In the genomic region with DNA sequence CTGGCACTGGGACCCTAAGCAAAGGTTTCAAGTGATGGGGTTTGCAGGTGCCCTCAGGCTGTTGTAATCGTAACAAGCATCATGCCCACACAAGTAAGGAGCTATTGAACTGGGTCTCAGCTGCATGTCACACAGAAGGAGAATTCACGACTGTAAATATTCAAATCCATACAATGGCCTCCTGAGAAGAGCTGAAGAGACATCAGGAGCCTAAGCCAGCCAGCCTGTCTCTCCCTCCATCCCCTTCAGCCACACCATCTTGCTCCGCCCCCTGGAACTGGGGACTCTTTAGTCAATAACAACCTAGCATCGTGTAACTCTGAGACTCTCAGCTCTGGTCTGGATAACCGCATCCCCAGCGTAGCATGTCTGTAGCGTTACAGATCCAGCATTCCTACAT, we compare ENCODE assay signal across 34 mouse cellular contexts. TPM values are rescaled to one million over a fixed set of nuclear protein-coding genes. Genes with fewer than 3 reads are reported as not detected.
"Had no signal": no experiment of that assay in that cellular context is flagged by ENCODE, and none has a peak within 500 bp of the region (broad histone marks: within the 10 kb centered on the region; RNA-seq: fewer than 3 reads in every experiment).

No protein-coding gene starts in this region.

- H3K27ac ChIP-seq: heart, embryonic 13.5 days; heart, embryonic 15.5 days; hindbrain, embryonic 13.5 days; hindbrain, embryonic 15.5 days; hindbrain, postnatal 0 days; intestine, embryonic 15.5 days; kidney, embryonic 15.5 days; kidney, postnatal 0 days; limb, embryonic 13.5 days; limb, embryonic 15.5 days; liver, embryonic 13.5 days had no signal

- H3K9me3 ChIP-seq: heart, embryonic 13.5 days; heart, embryonic 15.5 days; hindbrain, embryonic 13.5 days; hindbrain, embryonic 15.5 days; intestine, embryonic 15.5 days; kidney, embryonic 15.5 days; limb, embryonic 13.5 days; limb, embryonic 15.5 days; liver, embryonic 13.5 days had no signal

- H3K4me2 ChIP-seq: heart, embryonic 11.5 days; heart, embryonic 13.5 days; heart, embryonic 15.5 days; hindbrain, embryonic 13.5 days; hindbrain, embryonic 15.5 days; intestine, embryonic 15.5 days; kidney, embryonic 15.5 days; limb, embryonic 13.5 days; limb, embryonic 15.5 days; liver, embryonic 13.5 days had no signal

- H3K4me3 ChIP-seq: heart, embryonic 13.5 days; heart, embryonic 15.5 days; hindbrain, embryonic 13.5 days; hindbrain, embryonic 15.5 days; intestine, embryonic 15.5 days; kidney, embryonic 15.5 days; limb, embryonic 13.5 days; limb, embryonic 15.5 days; liver, embryonic 13.5 days had no signal

- DNase-seq: gastrocnemius, postnatal 14 days; gastrocnemius, postnatal 36 days; heart, adult 18-20 months; heart, postnatal 14 days; heart, postnatal 36 days; kidney, adult 11 months; kidney, adult 2 months; kidney, adult 9 months; kidney, postnatal 14 days; kidney, postnatal 36 days; layer of hippocampus, adult 9-11 months; layer of hippocampus, postnatal 36 days; left cerebral cortex, postnatal 4 days; liver, embryonic 13.5 days had no signal

- H3K4me1 ChIP-seq: heart, embryonic 13.5 days; heart, embryonic 15.5 days; hindbrain, embryonic 13.5 days; hindbrain, embryonic 15.5 days; intestine, embryonic 15.5 days; kidney, embryonic 15.5 days; limb, embryonic 13.5 days; limb, embryonic 15.5 days had no signal

- H3K36me3 ChIP-seq: heart, embryonic 13.5 days; heart, embryonic 15.5 days; hindbrain, embryonic 13.5 days; hindbrain, embryonic 15.5 days; intestine, embryonic 15.5 days; kidney, embryonic 15.5 days; limb, embryonic 13.5 days; limb, embryonic 15.5 days; liver, embryonic 13.5 days had no signal

- H3K27me3 ChIP-seq: heart, embryonic 13.5 days; heart, embryonic 15.5 days; hindbrain, embryonic 13.5 days; hindbrain, embryonic 15.5 days; intestine, embryonic 15.5 days; kidney, embryonic 15.5 days; limb, embryonic 13.5 days; limb, embryonic 15.5 days; liver, embryonic 13.5 days had no signal

- H3K9ac ChIP-seq: heart, embryonic 13.5 days; heart, embryonic 15.5 days; hindbrain, embryonic 13.5 days; hindbrain, embryonic 15.5 days; intestine, embryonic 15.5 days; kidney, embryonic 15.5 days; limb, embryonic 13.5 days; limb, embryonic 15.5 days; liver, embryonic 13.5 days had no signal

- ATAC-seq: hindbrain, postnatal 0 days; intestine, embryonic 15.5 days had no signal

RNA-seq across cellular contexts. Expression of gene Fam205c, which starts 17.1 kb away (rescaled TPM):
- total RNA-seq: hematopoietic stem cell, adult 5-6 weeks; hindbrain, postnatal 0 days; liver, adult 2 months had no signal
- polyA plus RNA-seq: kidney, adult 2 months; large intestine, adult 2 months; limb, embryonic 11.5 days; limb, embryonic 13.5 days; limb, embryonic 15.5 days; liver, adult 2 months had no signal

RNA-seq across cellular contexts. Expression of gene Phf24, which starts 25.3 kb away (rescaled TPM):
- total RNA-seq: hematopoietic stem cell, adult 5-6 weeks had no signal

RNA-seq across cellular contexts. Expression of gene Gm12394, which starts 34.6 kb away (rescaled TPM):
- total RNA-seq: gastrocnemius, adult 8-10 months; gastrocnemius, postnatal 14 days; gastrocnemius, postnatal 36 days; heart, adult 18-20 months; heart, postnatal 14 days; heart, postnatal 36 days; hematopoietic stem cell, adult 5-6 weeks; liver, adult 2 months had no signal
- polyA plus RNA-seq: heart, embryonic 11.5 days; kidney, adult 2 months; large intestine, adult 2 months; limb, embryonic 11.5 days; limb, embryonic 15.5 days; liver, adult 2 months had no signal

RNA-seq across cellular contexts. Expression of gene Fam205a1, which starts 37.5 kb away (rescaled TPM):
- total RNA-seq: gastrocnemius, adult 18-20 months; gastrocnemius, adult 8-10 months; gastrocnemius, postnatal 14 days; gastrocnemius, postnatal 36 days; heart, adult 18-20 months; heart, postnatal 14 days; hematopoietic stem cell, adult 5-6 weeks; hindbrain, postnatal 0 days; layer of hippocampus, adult 8-10 months; liver, adult 2 months had no signal
- polyA plus RNA-seq: heart, embryonic 11.5 days; heart, embryonic 15.5 days; heart, postnatal 0 days; hindbrain, embryonic 11.5 days; hindbrain, embryonic 13.5 days; hindbrain, postnatal 0 days; intestine, embryonic 15.5 days; kidney, embryonic 15.5 days; limb, embryonic 13.5 days; limb, embryonic 15.5 days; liver, adult 2 months had no signal
